Mouse (Mus musculus) neural tube, embryonic 14.5 days (tissue): Measurements from ENCODE around the gene Car3. TPM values are rescaled to one million over a fixed set of nuclear protein-coding genes. Genes with fewer than 3 reads are reported as not detected.

ENCODE experiments used
- ATAC-seq: fragments of 200-750 bp; cut with Nextera tagmentation; 2 replicates; pipeline ENCODE4 v1.8.0; 2017; ENCODE audit warnings: low read depth, mild to moderate bottlenecking, moderate TSS enrichment, moderate library complexity
- H3K27ac ChIP-seq: fragments of 300-500 bp; sonication (generic); 2 replicates; pipeline ENCODE4 v1.5.1; 2014; ENCODE audit warnings: low read depth, mild to moderate bottlenecking, control low read depth, low read length, moderate library complexity, mixed read lengths
- H3K27me3 ChIP-seq: fragments of 300-500 bp; sonication (generic); 2 replicates; pipeline ENCODE4 v1.6.1; 2014; ENCODE audit warnings: low read length; ENCODE audit not compliant: control insufficient read depth, insufficient read depth
- H3K36me3 ChIP-seq: fragments of 300-500 bp; sonication (generic); 2 replicates; pipeline ENCODE4 v1.6.1; 2014; ENCODE audit warnings: low read length, mixed read lengths; ENCODE audit not compliant: control insufficient read depth, insufficient read depth
- H3K4me1 ChIP-seq: fragments of 300-500 bp; sonication (generic); 2 replicates; pipeline ENCODE4 v1.6.1; 2014; ENCODE audit warnings: low read length; ENCODE audit not compliant: control insufficient read depth, insufficient read depth
- H3K4me2 ChIP-seq: fragments of 300-500 bp; sonication (generic); 2 replicates; pipeline ENCODE4 v1.6.1; 2014; ENCODE audit warnings: mild to moderate bottlenecking, low read depth, low read length, control low read depth
- H3K4me3 ChIP-seq: fragments of 300-500 bp; sonication (generic); 2 replicates; pipeline ENCODE4 v1.5.1; 2014; ENCODE audit warnings: low read depth, low read length, control low read depth, mixed read lengths
- H3K9ac ChIP-seq: fragments of 300-500 bp; sonication (generic); replicated peaks from 2 replicates; pipeline ENCODE4 v1.6.1; 2014; ENCODE audit warnings: low read depth, mild to moderate bottlenecking, control low read depth, low read length, mixed read lengths
- H3K9me3 ChIP-seq: fragments of 300-500 bp; sonication (generic); 2 replicates; pipeline ENCODE4 v1.6.1; 2016; ENCODE audit warnings: low read length; ENCODE audit not compliant: control insufficient read depth
- WGBS: fragments of 180-500 bp; shearing (Covaris S2); extraction: QIAGEN DNeasy Blood & Tissue Kit; methylation state at CpG from one replicate; pipeline ENCODE4 v1.1.7; 2014; 5-methylcytosine and 5-hydroxymethylcytosine counted together
- polyA plus RNA-seq: library from polyadenylated mRNA; unstranded; fragments of >200 nt; fragmentation: Nextera tagmentation; extraction: Ambion mirVana; gene quantifications from 2 replicates; pipeline ENCODE4 v1.2.1, GENCODE M21; 2014

Car3 gene
- polyA plus RNA-seq, 1 experiment from 2014 or later: 1.7 TPM

DNA sequence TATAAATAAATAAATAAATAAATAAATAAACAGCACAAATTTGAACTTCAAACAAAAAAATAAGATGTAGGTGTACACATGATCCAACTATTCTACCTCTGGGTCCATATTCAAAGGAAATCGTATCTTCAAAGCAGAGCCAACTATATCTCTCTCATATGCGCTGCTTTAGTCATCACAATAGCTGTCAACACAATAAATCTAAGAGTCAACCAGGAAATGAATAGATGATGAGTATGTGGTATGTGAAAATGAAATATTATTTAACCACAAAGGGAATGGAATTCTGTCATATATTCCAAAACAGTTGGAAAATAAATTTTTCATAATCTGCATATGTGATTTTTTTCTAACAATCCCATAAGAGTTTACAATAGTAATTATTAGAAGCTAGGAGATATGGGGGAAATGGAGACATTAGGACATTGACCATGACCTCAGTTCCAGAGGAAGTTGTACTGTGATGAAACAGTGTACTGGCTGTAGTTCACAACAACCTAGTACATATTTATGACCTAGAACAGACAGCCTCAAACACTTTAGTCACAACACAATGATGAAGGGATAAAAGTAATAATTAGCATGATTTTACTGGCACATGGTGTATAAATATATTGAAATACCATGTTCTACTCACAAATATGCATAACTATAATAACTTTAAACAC lies 14.6 kb upstream of the Car3 start:
- Histone ChIP-seq H3K36me3 (no peaks in the 10 kb centered on the region), H3K4me3 (no peak overlapping the region), H3K9me3 (no peaks in the 10 kb centered on the region), H3K27me3 (no peaks in the 10 kb centered on the region), H3K4me2 (no peak overlapping the region), H3K27ac (no peak overlapping the region), H3K9ac (no peak overlapping the region), H3K4me1 (no peaks in the 10 kb centered on the region)
- WGBS: 94% methylated on average over 2 of the region's 2 CpGs
- ATAC-seq: no peak

- Histone ChIP-seq H3K27me3 (no peaks in the 10 kb centered on the region), H3K4me3 (no peak overlapping the region), H3K36me3 (no peaks in the 10 kb centered on the region), H3K4me1 (no peaks in the 10 kb centered on the region), H3K9me3 (no peaks in the 10 kb centered on the region), H3K27ac (no peak overlapping the region), H3K9ac (no peak overlapping the region), H3K4me2 (no peak overlapping the region)
- 81% methylated on average over 5 of the region's 5 CpGs for WGBS
- no peak for ATAC-seq
Measured at GRCm38 (mm10) chr3:14853966-14854365, 9.3 kb upstream of the Car3 start.

DNA sequence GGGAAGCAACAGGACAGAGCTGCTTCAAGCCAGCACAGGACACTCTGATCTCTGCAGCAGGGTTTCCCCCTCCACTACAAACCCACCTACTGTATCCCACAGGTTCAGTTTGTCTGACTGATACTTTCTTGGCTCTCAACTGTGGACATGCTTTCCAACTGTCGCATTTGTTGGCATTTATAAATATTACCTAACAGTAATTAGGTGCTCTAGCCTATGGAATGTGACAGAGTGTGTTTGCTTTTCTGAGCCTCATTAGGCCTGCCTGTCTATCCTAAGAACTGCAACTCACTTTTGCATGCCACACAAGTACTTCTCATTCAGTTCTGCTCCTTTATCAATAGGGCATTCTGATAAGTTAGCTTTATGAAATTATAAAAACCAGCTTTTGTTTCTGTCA lies 8.9 kb upstream of the Car3 start:
- WGBS: 86% methylated on average over 1 of the region's 1 CpGs
- no peak overlapping the region for H3K27ac ChIP-seq
- H3K9me3 ChIP-seq: no peaks in the 10 kb centered on the region
- no peak for ATAC-seq
- H3K4me2 ChIP-seq: no peak overlapping the region
- no peaks in the 10 kb centered on the region for H3K36me3 ChIP-seq
- no peak overlapping the region for H3K9ac ChIP-seq
- H3K27me3 ChIP-seq: no peaks in the 10 kb centered on the region
- H3K4me1 ChIP-seq: no peaks in the 10 kb centered on the region
- no peak overlapping the region for H3K4me3 ChIP-seq

GRCm38 (mm10) chr3:14857874-14858273 lies 5.4 kb upstream of the Car3 start:
- Histone ChIP-seq H3K4me3 (no peak overlapping the region), H3K27ac (no peak overlapping the region), H3K4me2 (no peak overlapping the region), H3K9me3 (no peaks in the 10 kb centered on the region), H3K27me3 (no peaks in the 10 kb centered on the region), H3K9ac (no peak overlapping the region), H3K4me1 (no peaks in the 10 kb centered on the region), H3K36me3 (no peaks in the 10 kb centered on the region)
- 88% methylated on average over 3 of the region's 3 CpGs for WGBS
- ATAC-seq: no peak

DNA sequence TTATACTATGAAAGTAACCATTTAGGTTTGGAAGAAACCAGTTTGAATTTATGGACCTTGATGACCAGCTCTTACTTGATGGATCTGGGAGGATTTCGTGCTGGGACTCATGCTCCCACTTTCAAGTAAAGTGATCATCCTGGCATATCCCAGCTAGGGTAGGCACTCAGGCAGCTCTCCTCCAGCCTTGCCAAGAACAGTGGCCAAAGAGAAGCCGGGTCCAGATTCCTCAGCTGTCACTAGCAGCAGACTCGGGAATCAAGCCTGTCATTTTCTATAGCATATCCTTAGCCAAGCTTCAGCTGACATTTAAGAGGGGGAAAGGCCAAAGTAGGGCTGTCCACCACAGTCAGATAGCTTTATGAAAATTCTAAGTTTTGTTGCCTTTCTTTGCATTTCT lies 3.0 kb upstream of the Car3 start:
- Histone ChIP-seq H3K27ac (no peak overlapping the region), H3K9ac (no peak overlapping the region), H3K4me2 (no peak overlapping the region), H3K27me3 (no peaks in the 10 kb centered on the region), H3K4me3 (no peak overlapping the region), H3K9me3 (no peaks in the 10 kb centered on the region), H3K4me1 (peaks cover 3% of the 10 kb centered on the region; the same call in 1 of the 2 replicates), H3K36me3 (no peaks in the 10 kb centered on the region)
- ATAC-seq: no peak
- WGBS: 78% methylated on average over 3 of the region's 3 CpGs

- no peaks in the 10 kb centered on the region for H3K36me3 ChIP-seq
- WGBS: 87% methylated on average over 1 of the region's 1 CpGs
Measured at GRCm38 (mm10) chr3:14861165-14861564, 2.1 kb upstream of the Car3 start.

GRCm38 (mm10) chr3:14861787-14862186 lies 1.5 kb upstream of the Car3 start:
- no peaks in the 10 kb centered on the region for H3K36me3 ChIP-seq
- no peak overlapping the region for H3K4me3 ChIP-seq
- H3K4me1 ChIP-seq: peaks cover 3% of the 10 kb centered on the region; the same call in 1 of the 2 replicates
- ATAC-seq: no peak
- H3K27me3 ChIP-seq: no peaks in the 10 kb centered on the region
- H3K4me2 ChIP-seq: peak overlapping the region; percentile 72
- H3K9me3 ChIP-seq: no peaks in the 10 kb centered on the region
- H3K9ac ChIP-seq: no peak overlapping the region
- H3K27ac ChIP-seq: no peak overlapping the region
- WGBS: 11% methylated on average over 4 of the region's 4 CpGs

More at GRCm38 (mm10) chr3:14861165-14861564, 2.1 kb upstream of the Car3 start:
- H3K4me1 ChIP-seq: peaks cover 3% of the 10 kb centered on the region; the same call in 1 of the 2 replicates
- ATAC-seq: no peak
- H3K27ac ChIP-seq: no peak overlapping the region
- no peak overlapping the region for H3K9ac ChIP-seq
- no peak overlapping the region for H3K4me3 ChIP-seq
- no peaks in the 10 kb centered on the region for H3K27me3 ChIP-seq
- H3K9me3 ChIP-seq: no peaks in the 10 kb centered on the region
- no peak overlapping the region for H3K4me2 ChIP-seq

- under 1% methylated on average over 9 of the region's 9 CpGs for WGBS
- no peaks in the 10 kb centered on the region for H3K36me3 ChIP-seq
- H3K9me3 ChIP-seq: no peaks in the 10 kb centered on the region
- H3K9ac ChIP-seq: peak overlapping the region; percentile 33; the same call in 1 of the 2 replicates
- H3K4me1 ChIP-seq: peaks cover 3% of the 10 kb centered on the region; the same call in 1 of the 2 replicates
- no peaks in the 10 kb centered on the region for H3K27me3 ChIP-seq
- peak overlapping the region; percentile 72 for H3K4me2 ChIP-seq
- ATAC-seq: peak; percentile 88
- peak overlapping the region; percentile 36 for H3K4me3 ChIP-seq
- H3K27ac ChIP-seq: no peak overlapping the region
Measured at GRCm38 (mm10) chr3:14862654-14863021, 674 bp upstream of the Car3 start.

DNA sequence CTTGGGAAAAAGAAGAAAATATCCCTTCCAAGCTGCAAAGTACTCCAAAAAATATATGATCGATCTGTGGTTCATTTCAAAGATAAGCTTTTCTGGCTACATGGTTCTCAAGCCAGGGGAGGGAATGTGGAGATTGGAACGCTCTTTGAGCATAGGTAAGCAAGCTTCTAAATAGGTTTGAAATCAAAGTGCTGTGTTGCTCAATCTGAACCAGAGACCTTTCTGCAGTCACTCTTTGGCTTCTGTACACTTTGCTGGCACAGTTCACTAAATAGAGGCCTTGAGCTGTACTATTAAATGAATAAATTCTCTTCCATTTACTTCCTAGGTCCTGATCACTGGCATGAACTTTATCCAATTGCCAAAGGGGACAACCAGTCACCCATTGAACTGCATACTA lies 610 bp downstream of the Car3 start:
- no peak overlapping the region for H3K4me2 ChIP-seq
- no peaks in the 10 kb centered on the region for H3K27me3 ChIP-seq
- no peak overlapping the region for H3K9ac ChIP-seq
- H3K4me3 ChIP-seq: no peak overlapping the region
- H3K4me1 ChIP-seq: peaks cover 3% of the 10 kb centered on the region; the same call in 1 of the 2 replicates
- no peaks in the 10 kb centered on the region for H3K36me3 ChIP-seq
- WGBS: 98% methylated on average over 2 of the region's 2 CpGs
- no peak overlapping the region for H3K27ac ChIP-seq
- ATAC-seq: no peak
- H3K9me3 ChIP-seq: no peaks in the 10 kb centered on the region
